Mouse (Mus musculus) heart, embryonic 11.5 days (tissue): ENCODE measurements around the gene Upf1. TPM values are rescaled to one million over a fixed set of nuclear protein-coding genes. Genes with fewer than 3 reads are reported as not detected.

ENCODE experiments used
- ATAC-seq: fragments of 200-750 bp; cut with Nextera tagmentation; replicated peaks from 2 replicates; pipeline ENCODE4 v1.8.0; 2017; ENCODE audit warnings: moderate library complexity; ENCODE audit not compliant: insufficient number of reproducible peaks, low FRiP score, low TSS enrichment
- H3K27ac ChIP-seq: fragments of 300-500 bp; sonication (generic); 2 replicates; pipeline ENCODE4 v1.5.1; 2014; ENCODE audit warnings: mild to moderate bottlenecking, low read depth, low read length
- H3K27me3 ChIP-seq: fragments of 300-500 bp; sonication (generic); 2 replicates; pipeline ENCODE4 v1.6.1; 2014; ENCODE audit warnings: mild to moderate bottlenecking, low read length, mixed read lengths; ENCODE audit not compliant: control insufficient read depth, insufficient read depth
- H3K36me3 ChIP-seq: fragments of 300-500 bp; sonication (generic); 2 replicates; pipeline ENCODE4 v1.6.1; 2014; ENCODE audit warnings: mild to moderate bottlenecking, low read length, moderate library complexity, mixed read lengths; ENCODE audit not compliant: control insufficient read depth, insufficient read depth
- H3K4me1 ChIP-seq: fragments of 300-500 bp; sonication (generic); 2 replicates; pipeline ENCODE4 v1.6.1; 2014; ENCODE audit warnings: low read length; ENCODE audit not compliant: control insufficient read depth, insufficient read depth
- H3K4me2 ChIP-seq: fragments of 300-500 bp; sonication (generic); 2 replicates; pipeline ENCODE4 v1.6.1; 2014; ENCODE audit warnings: mild to moderate bottlenecking, moderate library complexity
- H3K4me3 ChIP-seq: fragments of 300-500 bp; sonication (generic); 2 replicates; pipeline ENCODE4 v1.5.1; 2014; ENCODE audit warnings: low read depth, low read length
- H3K9ac ChIP-seq: fragments of 300-500 bp; sonication (generic); 2 replicates; pipeline ENCODE4 v1.6.1; 2014; ENCODE audit warnings: mild to moderate bottlenecking, low read depth, low read length, moderate library complexity
- H3K9me3 ChIP-seq: fragments of 300-500 bp; sonication (generic); replicated peaks from 2 replicates; pipeline ENCODE4 v1.6.1; 2016; ENCODE audit warnings: low read length; ENCODE audit not compliant: control insufficient read depth
- WGBS: fragments of 180-500 bp; shearing (Covaris S2); extraction: QIAGEN DNeasy Blood & Tissue Kit; methylation state at CpG from one replicate; pipeline ENCODE4 v1.1.7; 2014; ENCODE audit not compliant: insufficient replicate concordance; 5-methylcytosine and 5-hydroxymethylcytosine counted together
- polyA plus RNA-seq: library from polyadenylated mRNA; unstranded; fragments of >200 nt; fragmentation: Nextera tagmentation; extraction: Ambion mirVana; gene quantifications from 2 replicates; pipeline ENCODE4 v1.2.1, GENCODE M21; 2014

Upf1 gene
- polyA plus RNA-seq: 14.0 and 17.2 TPM in 2 replicates

DNA sequence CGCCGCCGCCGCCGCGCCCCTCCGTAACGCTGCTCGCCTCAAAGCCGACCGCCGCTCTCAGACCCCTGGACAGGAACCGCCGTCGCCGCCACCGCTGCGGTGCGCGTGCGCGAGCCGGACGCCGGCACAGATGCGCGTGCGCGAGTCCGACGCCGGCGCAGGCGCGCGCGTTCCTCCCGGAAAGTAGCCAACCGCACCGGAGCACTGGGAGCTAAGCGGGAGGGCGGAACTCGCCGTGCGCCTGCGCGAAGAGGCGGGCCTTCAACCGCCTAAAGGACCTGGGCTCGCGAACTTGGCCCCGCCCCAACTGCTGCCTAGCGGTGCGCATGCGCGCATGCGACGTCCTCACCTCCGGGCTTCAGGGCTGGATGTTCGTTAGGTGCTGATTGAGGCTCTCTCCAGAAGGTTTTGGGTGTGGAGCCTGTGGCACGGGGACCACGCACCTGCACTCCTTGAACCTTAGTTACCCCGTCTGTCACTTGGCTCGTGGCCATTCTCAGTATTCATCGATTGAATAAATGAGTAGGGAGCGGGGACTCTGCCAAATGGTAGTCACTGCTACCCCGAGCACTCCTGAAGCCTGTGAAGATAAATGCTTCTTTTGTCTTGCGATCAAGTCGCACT lies at the start of gene Upf1:
Gene Upf1, minus strand, starts transcription at position 85 of the 624 bp plus-strand sequence.
- ATAC-seq: peak; percentile 88
- peak within 1 kb of the TSS; percentile 98 for H3K9ac ChIP-seq
- peak within 1 kb of the TSS; percentile 94 for H3K4me3 ChIP-seq
- peaks cover 7% of the 10 kb centered on the region for H3K36me3 ChIP-seq
- no peaks in the 10 kb centered on the region for H3K9me3 ChIP-seq
- H3K27me3 ChIP-seq: no peaks in the 10 kb centered on the region
- under 1% methylated on average over 57 of the region's 69 CpGs for WGBS
- H3K27ac ChIP-seq: peak within 1 kb of the TSS; percentile 91
- H3K4me2 ChIP-seq: peak within 1 kb of the TSS; percentile 98
- H3K4me1 ChIP-seq: peaks cover 34% of the 10 kb centered on the region

DNA sequence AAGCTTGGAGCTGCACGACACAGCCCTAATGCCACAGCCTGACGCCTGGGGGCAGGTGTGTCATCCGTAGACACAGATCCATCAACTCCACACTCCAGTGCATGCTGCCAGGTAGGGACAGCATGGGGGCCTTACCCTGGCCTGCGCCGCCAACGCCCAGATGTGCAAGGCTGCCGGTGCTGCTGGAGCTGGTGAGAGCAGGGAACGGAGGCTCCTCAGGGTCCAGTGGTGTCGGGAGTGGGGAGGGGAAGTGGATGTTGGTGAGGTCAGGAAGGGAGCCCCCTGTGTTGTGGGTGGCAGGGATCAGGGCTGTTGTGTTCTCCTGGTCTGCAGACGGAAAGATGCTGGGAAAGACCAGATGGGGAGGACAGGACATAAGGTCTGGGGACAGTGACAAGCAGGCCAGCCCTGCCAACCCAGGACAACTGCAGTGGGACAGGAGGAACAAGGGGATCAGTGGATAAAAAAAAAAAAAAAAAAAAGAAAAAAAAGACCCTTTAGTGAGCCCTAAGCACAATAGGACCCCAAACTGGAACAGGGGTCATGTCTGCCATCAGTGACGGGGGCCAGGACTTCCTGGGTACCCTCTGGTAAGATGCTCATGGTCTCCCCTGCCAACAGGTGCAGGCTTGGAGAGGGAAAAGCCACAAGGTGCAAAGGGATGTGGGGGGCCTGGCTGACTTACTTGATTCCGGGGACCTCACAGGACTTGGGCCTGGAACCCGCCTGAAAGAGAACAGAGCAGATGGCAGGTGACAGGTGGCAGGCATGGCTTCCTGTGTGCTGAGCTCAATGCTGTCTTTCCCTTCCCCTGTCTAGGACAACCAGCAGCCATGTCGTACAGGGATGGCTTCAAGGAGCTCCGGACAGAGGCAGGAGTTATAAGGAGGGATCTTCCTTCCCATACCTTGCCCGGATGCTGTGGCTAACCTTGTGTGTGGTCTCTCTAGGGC lies 44.8 kb upstream of the Upf1 start:
- Histone ChIP-seq H3K27ac (no peak overlapping the region), H3K4me1 (no peaks in the 10 kb centered on the region), H3K4me3 (no peak overlapping the region), H3K9ac (no peak overlapping the region), H3K9me3 (no peaks in the 10 kb centered on the region), H3K27me3 (no peaks in the 10 kb centered on the region), H3K4me2 (no peak overlapping the region), H3K36me3 (no peaks in the 10 kb centered on the region; the same call in 1 of the 2 replicates)
- no peak for ATAC-seq
- whole genome bisulfite sequencing: 79% methylated on average over 16 of the region's 16 CpGs

DNA sequence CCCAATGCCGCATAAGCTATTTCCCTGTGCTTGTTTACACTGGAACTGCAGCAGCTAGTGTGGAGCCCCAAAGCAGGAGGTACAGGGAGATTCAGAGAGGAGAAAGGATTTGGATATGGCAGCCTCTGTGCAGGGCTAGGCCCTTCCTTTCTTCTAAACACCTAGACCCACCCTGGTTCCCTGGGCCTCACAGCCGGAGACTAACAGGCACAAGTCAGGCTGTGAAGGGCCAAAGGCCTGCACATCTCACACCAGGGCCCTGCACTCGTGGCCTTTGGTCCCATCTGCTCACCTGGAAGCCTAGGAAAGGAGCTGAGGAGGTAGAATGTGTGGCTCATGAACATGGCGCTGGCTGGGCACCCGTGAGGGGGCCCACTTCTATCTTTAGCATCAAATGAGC lies 43.1 kb upstream of the Upf1 start:
- WGBS: 78% methylated on average over 5 of the region's 5 CpGs
- Histone ChIP-seq H3K27me3 (no peaks in the 10 kb centered on the region), H3K36me3 (no peaks in the 10 kb centered on the region; the same call in 1 of the 2 replicates), H3K4me3 (no peak overlapping the region), H3K4me2 (no peak overlapping the region), H3K9ac (no peak overlapping the region), H3K9me3 (no peaks in the 10 kb centered on the region), H3K27ac (no peak overlapping the region), H3K4me1 (no peaks in the 10 kb centered on the region)
- ATAC-seq: no peak

DNA sequence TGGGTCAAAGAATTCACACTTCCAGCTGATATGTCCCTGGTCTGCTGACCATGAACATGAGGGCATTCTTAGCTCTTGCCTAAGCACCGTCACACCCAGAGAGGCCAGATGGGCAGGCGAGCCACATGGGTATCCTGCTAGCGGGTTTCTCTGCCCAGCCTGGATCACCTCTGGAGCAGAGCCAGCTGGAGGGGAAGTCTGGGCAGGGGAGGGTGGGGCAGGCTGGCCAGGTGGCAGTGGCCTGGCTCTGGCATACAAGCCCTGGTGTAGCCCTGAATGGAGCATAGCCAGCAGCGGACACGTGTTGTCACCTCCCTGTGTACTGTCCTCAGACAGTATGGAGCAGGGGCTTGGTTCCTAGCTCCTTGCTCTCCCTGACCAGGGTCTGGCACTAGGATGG lies 42.6 kb upstream of the Upf1 start:
- H3K9ac ChIP-seq: no peak overlapping the region
- no peak for ATAC-seq
- WGBS: 73% methylated on average over 5 of the region's 5 CpGs

DNA sequence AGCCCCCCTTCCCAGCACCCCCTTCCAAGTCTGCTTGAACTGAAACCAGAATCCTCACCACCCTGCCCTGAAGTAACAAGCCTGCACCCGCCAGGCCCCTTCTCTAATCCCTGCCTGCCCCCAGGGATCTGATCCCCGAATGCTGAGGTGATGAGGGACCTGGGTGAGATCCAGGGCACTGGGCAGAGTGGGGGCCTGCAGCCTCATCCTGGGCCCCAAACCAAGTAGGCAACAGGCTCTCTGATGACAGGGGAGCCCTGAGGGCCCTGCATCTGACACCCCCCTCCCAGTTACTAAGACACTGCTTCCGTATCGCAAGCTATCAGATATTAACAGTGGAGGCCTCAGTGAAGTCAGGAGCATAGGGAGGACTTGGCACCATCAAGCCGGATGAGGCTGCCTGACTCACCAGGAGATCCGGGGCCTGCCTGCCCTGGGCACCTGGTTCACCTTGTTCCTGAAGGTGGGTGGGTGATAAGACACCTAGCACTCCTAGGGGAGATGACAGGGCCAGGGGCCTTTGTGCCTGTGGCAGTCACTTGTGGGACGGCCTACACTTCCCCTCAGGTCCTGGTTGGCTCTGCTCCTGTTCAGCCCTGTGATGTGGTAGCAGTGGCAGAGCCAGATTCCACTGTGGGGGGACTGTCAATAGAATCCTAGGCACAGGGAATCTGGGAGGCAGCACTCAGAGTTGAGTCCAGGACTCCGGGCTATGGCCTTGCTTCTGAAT lies 41.4 kb upstream of the Upf1 start:
- no peak overlapping the region for H3K27ac ChIP-seq
- no peak overlapping the region for H3K4me2 ChIP-seq
- H3K4me1 ChIP-seq: no peaks in the 10 kb centered on the region; the same call in 1 of the 2 replicates
- H3K9me3 ChIP-seq: no peaks in the 10 kb centered on the region
- WGBS: 78% methylated on average over 8 of the region's 8 CpGs
- H3K27me3 ChIP-seq: no peaks in the 10 kb centered on the region
- no peak for ATAC-seq
- H3K36me3 ChIP-seq: no peaks in the 10 kb centered on the region
- H3K9ac ChIP-seq: 0 out of 2 replicates have a peak overlapping the region, but pooled peaks have one; percentile 24
- H3K4me3 ChIP-seq: no peak overlapping the region

More for the DNA sequence above, 42.6 kb upstream of the Upf1 start:
- Histone ChIP-seq H3K27me3 (no peaks in the 10 kb centered on the region), H3K9me3 (no peaks in the 10 kb centered on the region), H3K4me2 (no peak overlapping the region), H3K4me1 (no peaks in the 10 kb centered on the region), H3K4me3 (no peak overlapping the region), H3K36me3 (no peaks in the 10 kb centered on the region; the same call in 1 of the 2 replicates), H3K27ac (no peak overlapping the region)

DNA sequence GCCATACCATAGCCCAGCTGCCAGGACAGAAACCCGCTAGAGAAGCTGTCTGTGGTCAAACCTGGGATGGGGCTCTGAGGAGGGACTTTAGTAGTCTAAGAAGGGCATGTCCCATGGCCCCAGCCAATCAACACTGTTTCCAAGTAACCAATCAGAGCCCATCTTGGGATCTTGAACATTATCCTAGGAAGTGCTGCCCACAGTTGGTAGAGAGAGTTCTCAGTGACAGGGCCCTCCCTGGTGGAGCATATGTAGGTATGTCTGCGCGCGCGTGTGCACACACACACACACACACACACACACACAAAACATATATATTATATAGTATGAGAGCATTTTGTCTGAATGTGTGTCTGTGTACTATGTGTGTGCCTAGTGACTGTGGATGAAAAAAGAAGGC lies 40.0 kb upstream of the Upf1 start:
- H3K4me1 ChIP-seq: no peaks in the 10 kb centered on the region; the same call in 1 of the 2 replicates
- no peak overlapping the region for H3K4me3 ChIP-seq
- H3K27ac ChIP-seq: no peak overlapping the region
- H3K27me3 ChIP-seq: no peaks in the 10 kb centered on the region
- WGBS: 74% methylated on average over 5 of the region's 5 CpGs
- H3K4me2 ChIP-seq: no peak overlapping the region
- no peaks in the 10 kb centered on the region for H3K36me3 ChIP-seq
- H3K9ac ChIP-seq: no peak overlapping the region
- no peak for ATAC-seq
- no peaks in the 10 kb centered on the region for H3K9me3 ChIP-seq

DNA sequence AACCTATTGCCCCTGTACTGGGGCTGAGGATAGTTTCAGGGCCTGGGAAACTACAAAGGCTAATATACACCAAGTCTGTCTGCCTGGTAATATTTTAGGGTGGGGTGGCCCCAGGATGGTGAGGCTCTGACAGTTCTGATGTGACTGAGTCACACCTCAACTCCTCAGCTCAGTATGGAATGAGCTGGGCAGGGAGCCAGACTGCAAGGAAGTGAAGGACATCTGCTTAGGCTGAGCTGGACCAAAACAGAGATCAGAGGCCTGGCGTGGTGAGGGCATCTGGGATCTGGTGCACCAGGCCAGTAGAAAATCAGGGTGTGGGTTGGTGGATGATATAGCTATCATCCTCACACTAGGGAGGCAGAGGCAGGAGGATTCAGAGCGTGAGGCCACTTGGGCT lies 36.6 kb upstream of the Upf1 start:
- no peak overlapping the region for H3K9ac ChIP-seq
- no peaks in the 10 kb centered on the region for H3K9me3 ChIP-seq
- H3K4me2 ChIP-seq: no peak overlapping the region
- H3K27ac ChIP-seq: no peak overlapping the region
- no peaks in the 10 kb centered on the region for H3K27me3 ChIP-seq
- no peak overlapping the region; the same call in 1 of the 2 replicates for H3K4me3 ChIP-seq
- WGBS: 83% methylated on average over 2 of the region's 2 CpGs
- peaks cover 4% of the 10 kb centered on the region; the same call in 1 of the 2 replicates for H3K36me3 ChIP-seq
- no peak for ATAC-seq
- H3K4me1 ChIP-seq: no peaks in the 10 kb centered on the region; the same call in 1 of the 2 replicates

DNA sequence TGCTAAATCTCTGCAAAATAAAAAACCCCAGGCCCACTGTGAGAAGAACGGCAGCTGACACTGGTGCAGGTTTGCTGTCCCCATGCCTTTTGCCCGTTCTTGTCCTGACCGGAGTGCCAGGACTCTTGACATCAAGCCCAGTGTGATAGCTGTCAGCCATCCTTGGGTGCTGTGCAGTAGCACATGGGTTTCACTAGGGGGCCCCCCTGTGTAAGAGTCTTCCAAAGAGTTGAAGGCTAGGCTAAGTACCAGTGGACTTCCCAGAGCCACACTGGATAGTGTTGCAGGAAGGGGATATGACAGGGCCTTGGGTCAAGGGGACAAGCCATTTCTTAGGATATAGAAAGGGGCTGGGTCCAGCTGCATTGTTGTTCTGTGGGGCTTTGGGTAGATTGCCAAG lies 30.2 kb upstream of the Upf1 start:
- 49% methylated on average over 3 of the region's 3 CpGs for WGBS
- H3K27me3 ChIP-seq: peaks cover 20% of the 10 kb centered on the region

More for the DNA sequence above, 30.2 kb upstream of the Upf1 start:
- H3K4me1 ChIP-seq: no peaks in the 10 kb centered on the region
- no peak overlapping the region for H3K9ac ChIP-seq
- peaks cover 4% of the 10 kb centered on the region; the same call in 1 of the 2 replicates for H3K36me3 ChIP-seq
- no peak overlapping the region for H3K4me3 ChIP-seq
- no peak overlapping the region for H3K4me2 ChIP-seq
- no peaks in the 10 kb centered on the region for H3K9me3 ChIP-seq
- no peak for ATAC-seq
- no peak overlapping the region for H3K27ac ChIP-seq
